Mouse (Mus musculus) hindbrain, embryonic 16.5 days (tissue): ENCODE measurements around the gene Sdf2l1. TPM values are rescaled to one million over a fixed set of nuclear protein-coding genes. Genes with fewer than 3 reads are reported as not detected.

Experiments used
- ATAC-seq: fragments of 200-750 bp; cut with Nextera tagmentation; 2 replicates; pipeline ENCODE4 v1.8.0; 2017; ENCODE audit warnings: moderate TSS enrichment, moderate library complexity
- H3K27ac ChIP-seq: fragments of 300-500 bp; sonication (generic); 2 replicates; pipeline ENCODE4 v1.5.1; 2014; ENCODE audit warnings: low read depth, mild to moderate bottlenecking, control low read depth, low read length, moderate library complexity
- H3K27me3 ChIP-seq: fragments of 300-500 bp; sonication (generic); replicated peaks from 2 replicates; pipeline ENCODE4 v1.6.1; 2014; ENCODE audit warnings: low read length; ENCODE audit not compliant: control insufficient read depth, insufficient read depth
- H3K36me3 ChIP-seq: fragments of 300-500 bp; sonication (generic); 2 replicates; pipeline ENCODE4 v1.6.1; 2014; ENCODE audit warnings: mild to moderate bottlenecking, low read length, moderate library complexity, mixed read lengths; ENCODE audit not compliant: control insufficient read depth, insufficient read depth
- H3K4me1 ChIP-seq: fragments of 300-500 bp; sonication (generic); 2 replicates; pipeline ENCODE4 v1.6.1; 2014; ENCODE audit warnings: low read depth, low read length; ENCODE audit not compliant: control insufficient read depth, insufficient read depth
- H3K4me2 ChIP-seq: fragments of 300-500 bp; sonication (generic); 2 replicates; pipeline ENCODE4 v1.6.1; 2014; ENCODE audit warnings: mild to moderate bottlenecking, low read length, control low read depth, moderate library complexity
- H3K4me3 ChIP-seq: fragments of 300-500 bp; sonication (generic); 2 replicates; pipeline ENCODE4 v1.5.1; 2014; ENCODE audit warnings: mild to moderate bottlenecking, low read length, control low read depth, moderate library complexity
- H3K9ac ChIP-seq: fragments of 300-500 bp; sonication (generic); 2 replicates; pipeline ENCODE4 v1.6.1; 2014; ENCODE audit warnings: low read depth, mild to moderate bottlenecking, control low read depth, low read length, moderate library complexity
- H3K9me3 ChIP-seq: fragments of 300-500 bp; sonication (generic); 2 replicates; pipeline ENCODE4 v1.6.1; 2014; ENCODE audit warnings: mild to moderate bottlenecking, low read length, moderate library complexity; ENCODE audit not compliant: control insufficient read depth
- WGBS: fragments of 180-500 bp; shearing (Covaris S2); extraction: QIAGEN DNeasy Blood & Tissue Kit; methylation state at CpG from one replicate; pipeline ENCODE4 v1.1.7; 2014; 5-methylcytosine and 5-hydroxymethylcytosine counted together
- polyA plus RNA-seq: library from polyadenylated mRNA; unstranded; fragments of >200 nt; fragmentation: Nextera tagmentation; extraction: Ambion mirVana; gene quantifications from 2 replicates; pipeline ENCODE4 v1.2.1, GENCODE M21; 2015

Gene Sdf2l1
- polyA plus RNA-seq, 1 experiment from 2014 or later = 37.8 TPM

GRCm38 (mm10) chr16:17131191-17132088, 743 bp downstream of the Sdf2l1 start:
- Histone ChIP-seq H3K4me2 (peak overlapping the region; percentile 99), H3K9me3 (no peaks in the 10 kb centered on the region), H3K36me3 (no peaks in the 10 kb centered on the region), H3K9ac (peak overlapping the region; percentile 82), H3K4me3 (peak overlapping the region; percentile 93), H3K4me1 (peaks cover 12% of the 10 kb centered on the region), H3K27me3 (no peaks in the 10 kb centered on the region), H3K27ac (peak overlapping the region; percentile 77; the same call in 1 of the 2 replicates)
- peak; percentile 11 for ATAC-seq
- WGBS = 4% methylated on average over 43 of the region's 43 CpGs

DNA sequence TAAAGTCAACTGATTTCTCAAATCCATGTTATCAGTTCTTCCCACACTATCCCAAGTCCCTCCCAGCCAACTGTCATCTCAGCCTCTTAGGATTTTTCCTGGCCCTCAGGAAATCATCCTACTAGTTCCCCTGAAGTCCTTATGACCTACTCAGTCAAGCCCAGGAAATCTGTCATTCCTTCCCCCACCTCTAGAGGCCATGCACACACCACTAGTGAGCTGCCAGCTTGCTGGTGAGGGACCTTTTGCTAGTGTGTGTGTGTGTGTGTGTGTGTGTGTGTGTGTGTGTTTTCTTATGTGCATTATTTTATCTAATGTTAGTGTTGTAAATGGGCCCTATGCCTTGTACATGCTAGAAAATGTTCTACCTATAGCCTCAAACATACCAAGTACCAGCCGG, 4.9 kb downstream of the Sdf2l1 start:
- WGBS = 100% methylated on average over 1 of the region's 1 CpGs
- no peaks in the 10 kb centered on the region for H3K9me3 ChIP-seq
- no peak overlapping the region for H3K27ac ChIP-seq
- no peak overlapping the region for H3K4me2 ChIP-seq
- peaks cover 24% of the 10 kb centered on the region for H3K4me1 ChIP-seq
- ATAC-seq = no peak
- H3K4me3 ChIP-seq = no peak overlapping the region
- no peak overlapping the region for H3K9ac ChIP-seq
- H3K36me3 ChIP-seq = no peaks in the 10 kb centered on the region
- H3K27me3 ChIP-seq = no peaks in the 10 kb centered on the region

DNA sequence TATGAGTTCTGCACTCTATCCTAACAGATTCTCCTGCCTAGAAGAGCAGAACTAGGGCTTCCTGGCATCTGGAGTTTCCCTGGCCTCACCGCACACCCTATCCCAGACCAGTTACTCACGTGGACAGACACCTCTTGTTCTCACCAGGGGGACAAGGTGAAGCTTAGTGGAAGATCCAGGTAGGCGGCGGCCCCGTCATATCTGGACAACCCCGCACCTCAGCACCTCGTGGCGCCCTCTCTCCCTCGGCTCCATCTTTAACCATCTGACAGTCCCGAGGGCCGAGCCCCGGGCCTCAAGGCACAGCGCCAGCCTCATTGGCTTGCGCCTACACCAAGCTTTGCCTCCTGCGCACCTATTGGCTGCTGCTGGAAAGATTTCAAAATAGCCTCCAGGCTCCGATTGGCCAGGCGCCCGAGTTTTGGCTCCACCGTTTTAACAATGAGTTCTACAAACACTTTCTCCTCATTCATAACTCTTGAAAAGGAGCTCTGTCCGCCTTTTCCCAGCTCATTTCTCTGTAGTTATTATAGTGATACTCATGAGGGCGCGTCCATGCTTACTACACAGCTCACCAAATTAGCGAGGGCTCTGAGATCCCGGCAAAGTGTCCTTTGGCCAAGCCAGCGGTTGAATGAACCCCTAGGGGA, 7.2 kb downstream of the Sdf2l1 start, which contains the start of gene 2610318N02Rik:
Gene 2610318N02Rik (minus strand): TSS at position 297 of the 650 bp plus-strand sequence.
- H3K4me1 ChIP-seq = peaks cover 17% of the 10 kb centered on the region
- H3K27me3 ChIP-seq = no peaks in the 10 kb centered on the region
- no peak within 1 kb of the TSS for H3K27ac ChIP-seq
- peak within 1 kb of the TSS; percentile 52 for H3K9ac ChIP-seq
- 0% methylated on average over 25 of the region's 25 CpGs for WGBS
- peak; percentile 91 for ATAC-seq
- no peaks in the 10 kb centered on the region for H3K9me3 ChIP-seq
- H3K36me3 ChIP-seq = no peaks in the 10 kb centered on the region
- H3K4me2 ChIP-seq = peak within 1 kb of the TSS; percentile 76
- H3K4me3 ChIP-seq = peak within 1 kb of the TSS; percentile 46

DNA sequence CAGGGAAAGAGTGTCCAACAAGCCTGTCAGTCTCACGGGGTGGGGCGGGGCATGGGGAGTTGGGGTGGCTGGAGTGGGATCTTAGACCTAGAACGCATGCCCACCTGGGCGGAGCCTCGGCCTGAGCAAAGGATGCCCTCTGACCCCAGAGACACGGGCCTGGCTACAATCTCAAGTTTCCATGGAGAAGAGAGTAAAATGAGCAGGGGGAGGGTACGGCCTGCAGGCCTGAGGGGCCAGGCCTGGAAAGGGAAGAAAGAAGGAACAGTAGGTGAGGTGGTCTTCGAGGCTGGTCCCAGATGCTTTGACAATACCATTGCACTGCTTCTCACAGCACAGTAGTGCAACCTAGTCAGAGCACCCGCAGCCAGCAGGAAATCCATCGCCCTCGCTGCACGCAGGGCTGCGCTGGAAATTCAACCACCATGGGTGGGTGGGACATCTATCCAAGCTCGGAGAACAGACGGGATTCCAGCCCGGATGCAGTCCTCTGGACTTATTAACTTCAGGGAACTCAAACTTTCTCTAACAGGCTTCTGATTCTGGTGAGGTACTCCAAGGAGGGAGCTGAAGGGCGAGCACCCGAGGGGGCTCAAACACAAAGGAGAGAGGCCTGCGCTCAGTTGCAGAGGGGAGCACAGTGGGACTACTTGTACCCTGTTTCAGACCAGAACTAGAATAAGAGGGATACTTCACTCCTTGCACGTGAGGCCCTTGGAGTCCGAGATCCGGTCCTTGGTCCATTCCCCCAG, 7.9 kb downstream of the Sdf2l1 start:
- peaks cover 17% of the 10 kb centered on the region for H3K4me1 ChIP-seq
- peak overlapping the region; percentile 52 for H3K9ac ChIP-seq
- H3K4me3 ChIP-seq = peak overlapping the region; percentile 46
- no peaks in the 10 kb centered on the region for H3K27me3 ChIP-seq
- 2% methylated on average over 22 of the region's 22 CpGs for WGBS
- no peaks in the 10 kb centered on the region for H3K36me3 ChIP-seq
- H3K27ac ChIP-seq = no peak overlapping the region
- ATAC-seq = peak; percentile 25; the same call in 1 of the 2 replicates
- peak overlapping the region; percentile 76 for H3K4me2 ChIP-seq
- H3K9me3 ChIP-seq = no peaks in the 10 kb centered on the region

DNA sequence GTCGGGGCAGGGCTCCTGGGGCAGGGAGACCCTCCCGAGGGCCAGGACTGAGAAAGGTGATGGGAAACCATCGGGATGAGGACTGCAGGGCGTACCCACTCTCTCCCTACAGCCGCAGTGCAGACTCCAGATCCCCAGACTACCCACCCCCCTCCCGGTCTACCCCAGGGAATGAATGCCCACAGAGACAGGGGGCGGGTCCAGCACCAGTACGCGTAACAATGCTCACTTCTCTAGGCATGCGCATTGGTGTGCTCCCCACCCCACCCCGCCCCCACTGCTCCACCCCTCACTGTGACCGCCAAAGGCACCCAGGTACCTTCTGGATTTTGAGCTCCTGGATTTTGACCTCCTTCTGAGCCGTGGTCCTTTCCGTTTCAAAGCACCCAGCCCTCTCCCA, 10.6 kb downstream of the Sdf2l1 start:
- no peaks in the 10 kb centered on the region for H3K36me3 ChIP-seq
- 45% methylated on average over 14 of the region's 14 CpGs for WGBS
- H3K27me3 ChIP-seq = no peaks in the 10 kb centered on the region
- H3K4me2 ChIP-seq = peak overlapping the region; percentile 38
- no peak overlapping the region for H3K27ac ChIP-seq
- H3K4me1 ChIP-seq = peaks cover 17% of the 10 kb centered on the region
- H3K9ac ChIP-seq = peak overlapping the region; percentile 39; the same call in 1 of the 2 replicates
- H3K4me3 ChIP-seq = no peak overlapping the region
- H3K9me3 ChIP-seq = no peaks in the 10 kb centered on the region
- peak; percentile 26; the same call in 1 of the 2 replicates for ATAC-seq

- WGBS = 85% methylated on average over 5 of the region's 5 CpGs
- H3K4me1 ChIP-seq = no peaks in the 10 kb centered on the region
- no peaks in the 10 kb centered on the region for H3K36me3 ChIP-seq
- no peak for ATAC-seq
- no peak overlapping the region for H3K4me3 ChIP-seq
- no peaks in the 10 kb centered on the region for H3K9me3 ChIP-seq
- no peak overlapping the region for H3K9ac ChIP-seq
- H3K4me2 ChIP-seq = no peak overlapping the region
- H3K27ac ChIP-seq = no peak overlapping the region
- no peaks in the 10 kb centered on the region for H3K27me3 ChIP-seq
Measured at GRCm38 (mm10) chr16:17117309-17117799, 14.8 kb downstream of the Sdf2l1 start.

DNA sequence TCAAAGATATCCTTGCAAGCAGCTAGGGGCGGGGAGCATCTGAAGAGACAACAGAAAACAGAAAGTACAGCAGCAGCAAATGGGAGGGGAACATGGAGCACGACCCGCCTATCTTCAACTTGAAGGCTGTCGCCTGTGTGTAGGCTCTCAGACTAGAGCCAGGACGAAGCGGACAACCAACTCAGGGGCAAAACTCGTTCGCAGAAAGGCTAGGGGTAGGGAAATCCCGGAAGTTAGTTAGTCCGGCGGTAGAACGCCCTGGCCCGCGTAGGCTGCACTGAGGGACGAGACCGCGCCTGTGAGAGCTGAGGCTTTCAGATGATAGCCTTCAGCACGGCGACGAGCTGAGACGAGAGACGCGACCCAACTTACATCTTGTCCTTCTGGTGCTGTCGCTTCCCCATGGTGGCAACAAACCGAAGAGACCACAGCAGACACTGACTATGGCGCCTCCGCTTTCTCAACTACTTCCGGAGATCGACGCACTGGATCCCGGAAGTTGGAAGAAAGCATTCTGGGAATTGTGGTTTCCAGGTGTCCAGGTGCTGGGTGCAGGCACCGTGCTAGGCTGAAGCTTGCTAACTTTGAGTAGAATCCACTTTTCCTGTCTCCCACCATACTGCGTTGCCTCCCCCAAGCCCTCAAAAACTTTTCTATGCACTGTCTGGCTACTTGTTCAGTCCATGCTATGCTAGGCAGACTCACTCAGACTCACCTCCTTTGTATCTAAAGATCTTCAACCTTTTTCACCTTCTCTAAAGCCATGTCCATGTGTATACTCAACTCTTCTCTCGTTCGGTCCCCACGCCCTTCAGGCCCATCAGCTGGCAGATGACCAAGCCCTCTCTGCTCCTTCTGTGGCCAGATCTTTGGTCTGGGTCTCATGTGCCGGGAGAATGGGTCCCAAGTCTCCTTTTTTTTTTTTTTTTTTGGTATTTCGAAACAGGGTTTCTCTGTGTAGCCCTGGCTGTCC, 21.1 kb downstream of the Sdf2l1 start, which contains the start of gene Ppil2:
Gene Ppil2 (minus strand): TSS at position 487 of the 973 bp plus-strand sequence.
- Histone ChIP-seq H3K9me3 (no peaks in the 10 kb centered on the region), H3K36me3 (peaks cover 5% of the 10 kb centered on the region), H3K27ac (peak within 1 kb of the TSS; percentile 76), H3K9ac (peak within 1 kb of the TSS; percentile 76), H3K4me1 (peaks cover 14% of the 10 kb centered on the region), H3K4me2 (peak within 1 kb of the TSS; percentile 75), H3K4me3 (peak within 1 kb of the TSS; percentile 80), H3K27me3 (no peaks in the 10 kb centered on the region)
- peak; percentile 90 for ATAC-seq
- WGBS = 8% methylated on average over 38 of the region's 38 CpGs

DNA sequence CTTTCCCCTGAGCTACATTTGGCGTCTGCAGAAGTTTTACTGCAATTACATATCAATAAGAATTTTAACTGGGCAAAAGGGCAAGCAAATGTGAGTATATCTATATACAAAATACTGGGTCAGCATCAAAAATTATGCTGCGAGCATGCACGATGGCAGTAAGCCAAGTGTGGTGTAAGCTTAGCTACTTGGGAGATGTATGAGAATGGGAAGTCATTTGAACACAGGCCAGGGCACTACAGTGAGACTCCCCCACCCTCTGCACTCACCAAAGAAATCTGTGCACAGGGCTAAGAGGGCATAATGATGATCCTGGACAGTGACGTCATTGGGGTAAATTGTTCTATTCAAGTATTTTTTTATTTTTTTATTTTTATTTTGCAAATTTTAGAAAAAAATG, 27.6 kb downstream of the Sdf2l1 start:
- no peak overlapping the region for H3K4me3 ChIP-seq
- no peak for ATAC-seq
- no peaks in the 10 kb centered on the region for H3K27me3 ChIP-seq
- no peak overlapping the region for H3K9ac ChIP-seq
- no peak overlapping the region for H3K4me2 ChIP-seq
- WGBS = 77% methylated on average over 4 of the region's 4 CpGs
- H3K4me1 ChIP-seq = peaks cover 2% of the 10 kb centered on the region; the same call in 1 of the 2 replicates
- peaks cover 10% of the 10 kb centered on the region for H3K36me3 ChIP-seq
- H3K27ac ChIP-seq = no peak overlapping the region
- H3K9me3 ChIP-seq = no peaks in the 10 kb centered on the region
